Mouse (Mus musculus) CH12.LX (cell line): Measurements from ENCODE around the gene Lair1. TPM values are rescaled to one million over a fixed set of nuclear protein-coding genes. Genes with fewer than 3 reads are reported as not detected.

Experiments used
- DNase-seq: peaks from one replicate; pipeline ENCODE4 v3.0.0-alpha.2; 2013; ENCODE audit errors: extremely low read depth
- H3K27ac ChIP-seq: 2 replicates; pipeline ENCODE4 v1.5.1; 2012; ENCODE audit warnings: low read depth, mild to moderate bottlenecking, control low read depth, moderate library complexity; ENCODE audit not compliant: insufficient read depth
- H3K27me3 ChIP-seq: replicated peaks from 2 replicates; pipeline ENCODE3; 2012; ENCODE audit warnings: inconsistent platforms
- H3K36me3 ChIP-seq, 2 experiments: replicated peaks in 1 of 2; 2 replicates each; pipeline versions ENCODE3 to v1.6.1; 2012; ENCODE audit warnings: inconsistent platforms in 1 of 2, low read length in 1 of 2, mild to moderate bottlenecking in 1 of 2, mixed read lengths in 1 of 2, moderate library complexity in 1 of 2; ENCODE audit not compliant: control insufficient read depth in 1 of 2, insufficient read depth in 1 of 2
- H3K4me1 ChIP-seq, 2 experiments: 2 replicates each; pipeline ENCODE4 v1.6.1; 2012; ENCODE audit warnings: inconsistent platforms in 1 of 2, moderate library complexity in 1 of 2; ENCODE audit not compliant: insufficient read depth in 2 of 2, control insufficient read depth in 1 of 2
- H3K4me2 ChIP-seq: 2 replicates; pipeline ENCODE4 v1.6.1; 2012; ENCODE audit warnings: low read depth, mild to moderate bottlenecking, control low read depth; ENCODE audit not compliant: poor library complexity, insufficient read depth, severe bottlenecking
- H3K4me3 ChIP-seq, 3 experiments: fragments of 150-350 bp in 1 of 3; sonication (generic) in 1 of 3; replicated peaks in 1 of 3; 2 replicates each; pipeline versions ENCODE3 to v1.5.1; 2011 to 2012; ENCODE audit warnings: low read depth in 2 of 3, low read length in 2 of 3, mild to moderate bottlenecking in 2 of 3, moderate library complexity in 2 of 3, control low read depth in 1 of 3, improper control_type of control experiment in 1 of 3, inconsistent platforms in 1 of 3, mixed read lengths in 1 of 3; ENCODE audit not compliant: poor library complexity in 1 of 3
- H3K79me2 ChIP-seq: replicated peaks from 2 replicates; pipeline ENCODE4 v1.6.1; 2012; ENCODE audit warnings: mild to moderate bottlenecking, moderate library complexity; ENCODE audit not compliant: control insufficient read depth, poor library complexity, insufficient read depth, severe bottlenecking; ENCODE audit errors: extremely low read depth
- H3K9ac ChIP-seq: 2 replicates; pipeline ENCODE4 v1.6.1; 2012; ENCODE audit warnings: low read depth, mild to moderate bottlenecking, control low read depth, moderate library complexity; ENCODE audit not compliant: insufficient read depth
- H3K9me3 ChIP-seq: replicated peaks from 2 replicates; pipeline ENCODE3; 2012; ENCODE audit warnings: low read length, inconsistent platforms, mixed read lengths
- BHLHE40 ChIP-seq: IDR thresholded peaks from 2 replicates; pipeline ENCODE4 v1.6.1; 2011; ENCODE audit warnings: mild to moderate bottlenecking, low read depth, low read length, improper control_type of control experiment
- CHD1 ChIP-seq: IDR thresholded peaks from 2 replicates; pipeline ENCODE4 v1.6.1; 2012; ENCODE audit warnings: low read depth, low read length, improper control_type of control experiment, inconsistent platforms
- CHD2 ChIP-seq: IDR thresholded peaks from 2 replicates; pipeline ENCODE4 v1.6.1; 2011; ENCODE audit warnings: low read length, improper control_type of control experiment
- EP300 ChIP-seq: IDR thresholded peaks from 2 replicates; pipeline ENCODE4 v1.6.1; 2011; ENCODE audit warnings: low read length, improper control_type of control experiment
- ETS1 ChIP-seq: conservative IDR thresholded peaks from 2 replicates; pipeline ENCODE4 v1.6.1; 2012; ENCODE audit warnings: low read depth, mild to moderate bottlenecking, inconsistent platforms, low read length, improper control_type of control experiment, moderate library complexity
- IRF4 ChIP-seq: IDR thresholded peaks from 2 replicates; pipeline ENCODE4 v1.6.1; 2014; ENCODE audit warnings: low read depth, mild to moderate bottlenecking, inconsistent platforms, low read length, improper control_type of control experiment
- JUN ChIP-seq: IDR thresholded peaks from 2 replicates; pipeline ENCODE4 v1.6.1; 2011; ENCODE audit warnings: low read depth, mild to moderate bottlenecking, low read length, improper control_type of control experiment, moderate library complexity; ENCODE audit not compliant: insufficient read depth
- JUND ChIP-seq: conservative IDR thresholded peaks from 2 replicates; pipeline ENCODE4 v1.6.1; 2011; ENCODE audit warnings: low read depth, low read length, improper control_type of control experiment
- KAT2A ChIP-seq: IDR thresholded peaks from 2 replicates; pipeline ENCODE4 v1.6.1; 2012; ENCODE audit warnings: low read length, improper control_type of control experiment, inconsistent platforms; ENCODE audit not compliant: insufficient replicate concordance
- MAFK ChIP-seq: IDR thresholded peaks from 2 replicates; pipeline ENCODE4 v1.6.1; 2011; ENCODE audit warnings: low read length, improper control_type of control experiment; ENCODE audit not compliant: insufficient replicate concordance
- MXI1 ChIP-seq: IDR thresholded peaks from 2 replicates; pipeline ENCODE4 v1.6.1; 2011; ENCODE audit warnings: mild to moderate bottlenecking, low read depth, low read length, improper control_type of control experiment
- MYC ChIP-seq: IDR thresholded peaks from 2 replicates; pipeline ENCODE4 v1.6.1; 2011; ENCODE audit warnings: low read depth, mild to moderate bottlenecking, improper control_type of control experiment, low read length
- RAD21 ChIP-seq: IDR thresholded peaks from 2 replicates; pipeline ENCODE4 v1.6.1; 2011; ENCODE audit warnings: low read depth, mild to moderate bottlenecking, low read length, improper control_type of control experiment, moderate library complexity
- RCOR1 ChIP-seq: conservative IDR thresholded peaks from 2 replicates; pipeline ENCODE4 v1.6.1; 2012; ENCODE audit warnings: low read depth, mild to moderate bottlenecking, inconsistent platforms, low read length, improper control_type of control experiment
- TCF12 ChIP-seq: IDR thresholded peaks from 2 replicates; pipeline ENCODE4 v1.6.1; 2014; ENCODE audit warnings: low read depth, mild to moderate bottlenecking, inconsistent platforms, low read length, improper control_type of control experiment
- UBTF ChIP-seq: IDR thresholded peaks from 2 replicates; pipeline ENCODE4 v1.6.1; 2012; ENCODE audit warnings: low read depth, mild to moderate bottlenecking, inconsistent platforms, low read length, improper control_type of control experiment, moderate library complexity
- USF1 ChIP-seq: IDR thresholded peaks from 2 replicates; pipeline ENCODE4 v1.6.1; 2014; ENCODE audit warnings: low read depth, mild to moderate bottlenecking, inconsistent platforms, low read length, improper control_type of control experiment
- ZKSCAN1 ChIP-seq: IDR thresholded peaks from 2 replicates; pipeline ENCODE4 v1.6.1; 2012; ENCODE audit warnings: low read depth, inconsistent platforms, low read length, improper control_type of control experiment, borderline replicate concordance
- ZMIZ1 ChIP-seq: IDR thresholded peaks from 2 replicates; pipeline ENCODE4 v1.6.1; 2012; ENCODE audit warnings: low read depth, mild to moderate bottlenecking, inconsistent platforms, low read length, improper control_type of control experiment
- dilution Hi-C: fragments of 300-500 bp; cut with MboI; formaldehyde crosslinking; loops from 2 replicates; pipeline ENCODE4 v1.14.3; 2020; ENCODE audit warnings: low sequenced_read_pairs; ENCODE audit not compliant: extremely low pct_unique_long_range_greater_than_20kb, extremely low pct_ligation_motif_present
- in situ Hi-C: fragments of 300-500 bp; cut with MboI; formaldehyde crosslinking; loops from 3 replicates; pipeline ENCODE4 v1.14.3; 2019; ENCODE audit warnings: low sequenced_read_pairs, low pct_ligation_motif_present, low pct_unique_long_range_greater_than_20kb, mixed read lengths
- polyA plus RNA-seq: library from polyadenylated mRNA; unstranded; fragments of >175 nt; gene quantifications from 2 replicates; pipeline ENCODE4 v1.2.1, GENCODE M21; 2012; ENCODE audit warnings: low read depth; ENCODE audit not compliant: insufficient read length
- total RNA-seq, 2 experiments: library from RNA; depleted of rRNA; stranded (reverse); fragments of 300-350 nt in 1 of 2; fragments of >200 nt in 1 of 2; gene quantifications; 2 replicates each; pipeline ENCODE4 v1.2.3; 2012 to 2014

The Lair1 gene
- total and polyA plus RNA-seq, 3 experiments: 0.21 to 4.6 (median 3.1) TPM

GRCm38 (mm10) chr7:4080552-4080951, 17.5 kb upstream of the Lair1 start (continued):
- TF ChIP-seq RCOR1 (no peak; the same call in 1 of the 2 replicates), MXI1 (no peak), ZKSCAN1 (no peak), KAT2A (no peak), ETS1 (peak; percentile 81), CHD2 (no peak)

GRCm38 (mm10) chr7:4079511-4079910, 16.5 kb upstream of the Lair1 start:
- Histone ChIP-seq H3K27ac (no peak overlapping the region), H3K9ac (no peak overlapping the region), H3K27me3 (no peaks in the 10 kb centered on the region), H3K4me1 (peaks cover 16 to 74% of the 10 kb centered on the region in 2 experiments), H3K4me2 (no peak overlapping the region)
- dilution Hi-C loops: no loop called here
- TF ChIP-seq RAD21: no peak
- no peak for TF ChIP-seq MYC
- no peak for TF ChIP-seq KAT2A
- no peak for TF ChIP-seq MAFK
- no peak for TF ChIP-seq CHD1
- TF ChIP-seq, all 38 proteins: peak for 0
- no peaks in the 10 kb centered on the region for H3K9me3 ChIP-seq
- no peak overlapping the region for H3K4me3 ChIP-seq
- no peaks in the 10 kb centered on the region for H3K36me3 ChIP-seq
- no peak for DNase-seq
- H3K79me2 ChIP-seq: no peaks in the 10 kb centered on the region
- in situ Hi-C loops: no loop called here

GRCm38 (mm10) chr7:4073144-4073543, 10.1 kb upstream of the Lair1 start:
- dilution Hi-C loops (no loop called here), in situ Hi-C loops (no loop called here)
- H3K79me2 ChIP-seq: no peaks in the 10 kb centered on the region
- peaks cover 4 to 50% of the 10 kb centered on the region in 2 experiments for H3K4me1 ChIP-seq
- no peaks in the 10 kb centered on the region for H3K36me3 ChIP-seq
- H3K9ac ChIP-seq: no peak overlapping the region
- no peak overlapping the region for H3K4me3 ChIP-seq
- TF ChIP-seq ETS1 (peak; percentile 48; the same call in 1 of the 2 replicates), JUND (no peak), UBTF (no peak), TCF12 (0 out of 2 replicates have a peak, but pooled peaks have one; percentile 42), ZMIZ1 (no peak), USF1 (no peak), RAD21 (no peak), JUN (no peak), BHLHE40 (peak; percentile 64), EP300 (peak; percentile 80), IRF4 (peak; percentile 71; the same call in 1 of the 2 replicates)
- peak; percentile 57 for DNase-seq
- no peaks in the 10 kb centered on the region for H3K27me3 ChIP-seq
- H3K9me3 ChIP-seq: no peaks in the 10 kb centered on the region
- H3K4me2 ChIP-seq: peak overlapping the region; percentile 61; the same call in 1 of the 2 replicates
- H3K27ac ChIP-seq: no peak overlapping the region
